Mouse (Mus musculus) kidney, adult 2 months (tissue): ENCODE measurements at regions not wholly inside any gene's neighbourhood (a gene's known extent, or its start where the extent isn't known, plus 50 kb on each side); places are given as distances from the start of the nearest gene placed in this dataset.

ENCODE experiments used
- CTCF ChIP-seq: fragments of 200-500 bp; conservative IDR thresholded peaks from 2 replicates; pipeline ENCODE4 v1.5.1; 2011; ENCODE audit warnings: low read depth, mild to moderate bottlenecking, control low read depth, low read length, moderate library complexity, mixed read lengths; ENCODE audit not compliant: insufficient read depth, insufficient read length
- POLR2A ChIP-seq: fragments of 200-500 bp; IDR thresholded peaks from one replicate; pipeline ENCODE4 v1.6.1; 2011; ENCODE audit warnings: low read depth, low read length, control low read depth

DNA sequence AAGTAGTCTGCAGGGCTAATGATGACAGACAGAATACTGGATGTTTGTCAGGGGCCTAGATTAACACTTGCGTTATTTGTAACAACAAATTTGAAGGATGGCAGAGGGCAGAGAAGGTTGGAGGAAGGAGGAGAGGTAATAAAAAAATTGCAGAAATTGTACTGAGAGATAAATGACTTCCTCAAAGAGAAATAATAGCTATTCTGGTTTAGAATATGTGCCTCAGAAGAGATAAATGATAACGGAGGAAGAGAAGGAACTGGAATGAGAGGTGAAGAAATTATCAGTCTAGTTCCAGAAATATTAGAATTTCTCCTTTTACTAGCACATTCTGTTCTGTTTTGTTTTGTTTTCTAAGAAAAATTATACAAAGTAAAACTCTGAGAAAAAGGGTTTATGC, 393.1 kb downstream of the Slco6d1 start:
- TF ChIP-seq POLR2A: no peak
- no peak for TF ChIP-seq CTCF
